Mouse (Mus musculus) gastrocnemius, postnatal 36 days (tissue): ENCODE data around the gene Mettl16. TPM values are rescaled to one million over a fixed set of nuclear protein-coding genes. Genes with fewer than 3 reads are reported as not detected.

ENCODE experiments used
- DNase-seq, 2 experiments: peaks; one replicate each; pipeline ENCODE4 v3.0.0; 2022
- intact Hi-C: fragments of 180-260 bp; cut with DNase I; formaldehyde crosslinking; loops from one replicate; pipeline ENCODE4 v1.15.1; 2025
- total RNA-seq, 2 experiments: library from RNA; stranded (reverse); gene quantifications; 2 replicates each; pipeline ENCODE4 v1.2.3; 2021

The Mettl16 gene
- total RNA-seq, 2 experiments from 2014 or later, result 8.5 to 10.3 TPM

DNA sequence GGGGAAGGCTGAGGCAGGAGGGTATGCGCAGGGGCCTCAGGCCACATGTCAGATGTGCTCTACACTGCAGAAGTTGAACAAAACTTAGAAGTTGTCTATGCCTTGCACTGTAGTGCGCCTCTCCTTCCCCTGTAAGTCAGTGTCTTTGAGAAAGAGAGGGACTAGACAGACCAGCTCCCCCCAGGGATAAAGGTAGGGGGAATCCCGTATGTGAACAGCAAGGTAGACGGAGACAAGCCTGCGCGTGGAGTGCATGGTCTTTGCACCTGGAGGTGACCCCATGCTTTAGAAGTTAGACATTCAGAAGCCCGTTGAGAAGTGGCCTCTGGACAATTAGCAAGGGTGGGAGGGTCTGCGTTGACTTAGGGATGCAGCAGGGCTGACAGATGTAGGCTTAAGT is 70.1 kb downstream of the Mettl16 start:
- intact Hi-C loops, result no loop called here

DNA sequence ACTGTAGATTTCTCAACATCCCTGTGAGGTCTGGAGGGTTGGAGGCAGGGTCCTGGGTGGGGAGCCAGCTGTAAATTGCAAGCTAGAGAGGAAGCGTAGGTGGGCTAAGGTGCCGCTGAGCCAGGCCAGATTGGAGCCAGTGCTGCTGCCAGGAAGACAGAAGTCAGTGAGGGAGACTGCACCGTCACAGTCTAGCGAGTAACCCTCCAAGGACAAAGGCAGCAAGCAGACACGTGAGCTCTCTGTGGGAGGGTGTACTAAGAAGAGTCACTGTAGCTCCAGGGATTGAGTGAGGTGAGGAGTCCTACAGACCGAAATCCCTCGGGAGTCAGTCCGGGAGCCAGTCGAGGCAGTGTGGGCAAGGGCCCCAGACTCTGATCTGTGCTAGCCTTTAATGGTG is 70.7 kb downstream of the Mettl16 start:
- peak in 1 of 2 experiments; percentile 12 for DNase-seq
- intact Hi-C loops, result no loop called here

More for the DNA sequence above, 70.1 kb downstream of the Mettl16 start:
- peak in 1 of 2 experiments; percentile 10 for DNase-seq

DNA sequence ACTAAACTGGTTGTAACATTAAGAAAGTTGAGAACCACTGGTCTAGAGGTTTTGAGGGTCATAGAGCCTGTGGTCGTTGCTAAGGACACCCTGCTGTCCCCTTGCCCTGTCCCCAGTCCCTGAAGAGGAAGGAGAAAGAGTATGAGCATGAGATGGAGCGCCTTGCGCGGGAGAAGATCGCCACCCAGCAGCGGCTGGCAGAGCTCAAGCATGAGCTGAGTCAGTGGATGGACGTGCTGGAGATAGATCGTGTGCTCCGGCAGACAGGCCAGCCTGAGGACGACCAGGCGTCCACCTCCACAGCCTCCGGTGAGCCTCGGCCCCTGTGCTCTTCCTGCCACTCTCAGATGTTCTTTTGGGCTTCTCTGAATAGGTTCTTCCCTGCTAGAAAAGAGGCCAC is 71.4 kb downstream of the Mettl16 start:
- DNase-seq, result peak in 1 of 2 experiments; percentile 11
- intact Hi-C loops, result no loop called here

DNA sequence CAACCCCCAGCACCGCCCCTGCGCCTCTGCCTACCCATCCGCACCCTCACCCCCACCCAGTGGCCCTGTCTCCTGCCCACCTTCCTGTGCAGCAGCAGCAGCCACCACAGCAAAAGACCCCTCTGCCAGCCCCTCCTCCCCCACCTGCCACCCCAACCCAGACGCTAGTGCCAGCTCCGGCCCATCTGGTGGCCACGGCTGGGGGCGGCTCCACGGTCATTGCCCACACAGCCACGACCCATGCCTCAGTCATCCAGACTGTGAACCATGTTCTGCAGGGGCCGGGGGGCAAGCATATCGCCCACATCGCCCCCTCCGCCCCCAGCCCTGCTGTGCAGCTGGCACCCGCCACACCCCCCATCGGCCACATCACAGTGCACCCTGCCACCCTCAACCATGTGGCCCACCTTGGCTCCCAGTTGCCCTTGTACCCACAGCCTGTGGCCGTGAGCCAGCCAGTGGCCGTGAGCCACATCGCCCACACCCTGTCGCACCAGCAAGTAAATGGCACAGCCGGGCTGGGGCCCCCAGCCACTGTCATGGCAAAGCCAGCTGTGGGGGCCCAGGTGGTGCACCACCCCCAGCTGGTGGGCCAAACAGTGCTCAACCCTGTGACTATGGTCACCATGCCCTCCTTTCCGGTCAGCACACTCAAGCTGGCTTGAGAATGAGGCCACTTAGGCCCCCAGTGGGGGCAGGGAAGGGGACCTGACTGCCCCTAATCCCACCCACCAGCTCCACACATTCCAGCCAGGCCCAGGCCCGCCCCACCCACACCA is 72.2 kb downstream of the Mettl16 start:
- no peak for DNase-seq
- intact Hi-C loops, result no loop called here

DNA sequence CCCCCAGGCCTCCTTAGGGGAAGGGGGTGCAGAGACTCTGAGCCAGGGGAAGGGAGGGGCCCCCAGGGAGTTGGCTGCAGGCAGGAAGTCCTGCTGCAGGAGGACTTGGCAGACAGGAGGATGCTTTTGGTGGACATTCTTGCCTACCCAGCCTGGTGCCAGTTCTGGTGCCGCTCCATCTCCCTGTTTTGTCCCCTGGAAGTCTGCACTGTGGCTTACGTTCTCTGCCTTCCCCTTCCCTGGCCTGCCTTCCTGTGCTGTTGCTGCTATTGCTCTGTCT is 72.7 kb downstream of the Mettl16 start:
- intact Hi-C loops, result no loop called here
- peak in 1 of 2 experiments; percentile 16 for DNase-seq

DNA sequence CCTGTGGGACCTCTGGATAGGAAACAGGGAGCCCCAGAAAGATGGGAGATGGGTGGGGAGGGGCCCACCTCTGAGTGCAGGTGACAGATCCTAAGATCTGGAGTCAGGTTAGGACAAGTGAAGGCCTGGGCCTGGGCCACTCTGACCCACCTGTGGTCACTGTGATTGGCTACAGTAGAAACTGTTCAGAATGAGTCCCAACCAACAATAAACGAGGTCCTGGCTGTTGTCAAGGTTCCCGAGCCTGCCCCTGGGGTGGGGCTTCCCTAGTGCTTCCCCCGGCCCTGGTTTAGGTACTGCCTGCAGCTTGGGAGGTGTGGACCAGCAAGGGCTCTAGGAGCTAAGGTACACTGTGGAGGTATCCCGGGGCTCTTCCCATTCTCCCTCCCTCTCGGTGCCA is 73.1 kb downstream of the Mettl16 start:
- DNase-seq, result no peak
- intact Hi-C loops, result no loop called here

DNA sequence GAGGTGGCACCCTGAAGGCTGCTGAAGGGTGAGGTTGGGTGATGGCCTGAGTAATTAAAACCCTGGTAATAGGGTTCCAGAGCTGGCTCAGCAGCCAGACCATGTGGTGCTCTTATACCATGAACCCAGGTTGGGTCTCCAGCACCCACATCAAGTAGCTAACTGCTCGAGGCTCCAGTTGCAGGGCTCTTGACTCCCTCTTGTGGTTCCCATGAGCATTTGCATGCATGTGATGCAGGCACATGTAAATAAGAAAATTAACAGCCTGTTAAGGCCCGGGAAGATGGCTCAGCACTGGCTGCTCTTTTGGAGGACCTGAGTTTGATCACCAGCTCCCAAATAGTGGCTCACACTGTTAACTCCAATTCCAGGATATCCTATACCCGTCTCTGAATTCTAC is 75.2 kb downstream of the Mettl16 start:
- no peak for DNase-seq
- intact Hi-C loops, result loop anchor here (2.0 kb wide), 1 partner anchor 23 kb away; no protein-coding TSS in a partner anchor

DNA sequence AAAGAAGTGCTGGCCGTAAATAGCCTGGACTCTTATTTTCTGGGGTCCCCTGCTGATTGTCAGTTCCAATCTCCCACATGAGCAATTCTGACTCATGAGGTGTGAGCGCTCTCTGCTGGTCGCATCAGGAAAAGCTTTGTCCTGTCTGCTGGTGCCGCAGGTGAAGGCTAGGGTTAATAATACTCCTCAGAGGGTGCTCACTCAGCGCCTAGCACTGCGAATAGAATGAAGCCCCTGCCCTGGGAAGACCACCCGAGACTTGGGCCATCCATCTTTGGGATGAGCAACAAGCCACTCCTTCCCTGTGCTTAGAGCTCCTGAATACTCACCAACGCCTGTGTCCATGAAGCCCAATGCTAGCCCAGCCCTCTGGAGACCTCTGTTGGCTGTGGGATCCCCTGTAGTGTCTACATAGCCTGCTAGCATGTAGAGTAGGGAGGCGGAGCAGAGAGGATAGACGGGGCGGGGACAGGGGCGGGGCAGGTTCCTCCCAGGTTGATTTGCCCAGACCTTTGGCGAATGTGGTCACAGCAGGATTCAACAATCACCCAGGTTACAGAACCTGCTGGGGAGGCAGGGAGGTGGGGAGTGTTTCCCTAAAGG is 77.4 kb downstream of the Mettl16 start:
- peak in 1 of 2 experiments; percentile 72 for DNase-seq

DNA sequence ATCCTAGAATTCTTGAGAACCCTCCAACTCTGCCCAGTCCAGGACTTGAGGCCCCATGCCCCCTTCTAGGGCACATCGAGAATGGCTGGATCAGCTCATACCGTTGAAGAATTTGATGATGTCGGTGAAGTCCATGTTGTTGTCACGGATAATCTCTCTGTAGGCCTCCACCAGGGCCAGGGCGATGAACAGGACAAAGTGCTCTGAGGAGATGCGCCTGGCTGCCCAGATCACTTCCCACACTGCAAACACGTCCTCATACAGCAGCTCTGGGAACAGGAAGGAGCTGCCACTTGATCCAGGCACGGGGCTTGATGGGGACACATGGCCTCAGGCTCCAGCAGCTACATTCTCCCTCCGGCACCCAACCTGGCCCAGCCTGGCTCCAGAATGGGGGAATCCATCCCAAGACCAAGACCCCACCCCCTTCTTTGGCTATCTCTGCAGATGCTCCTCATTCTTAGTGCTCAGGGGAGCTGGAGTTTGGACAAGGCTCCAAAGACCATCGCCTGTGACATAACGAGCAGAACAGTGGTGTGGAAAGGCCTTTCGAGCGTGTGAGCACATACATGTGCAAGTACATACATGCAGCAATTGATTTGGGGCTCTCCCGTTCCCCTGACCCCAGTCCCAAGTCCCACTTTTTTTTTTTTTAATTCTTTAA is 80.5 kb downstream of the Mettl16 start:
- intact Hi-C loops, result loop anchor here (5.0 kb wide), 1 partner anchor 214 kb away; no protein-coding TSS in a partner anchor

More for the DNA sequence above, 77.4 kb downstream of the Mettl16 start:
- intact Hi-C loops, result loop anchor here (2.0 kb wide), 1 partner anchor 25 kb away; no protein-coding TSS in a partner anchor

DNA sequence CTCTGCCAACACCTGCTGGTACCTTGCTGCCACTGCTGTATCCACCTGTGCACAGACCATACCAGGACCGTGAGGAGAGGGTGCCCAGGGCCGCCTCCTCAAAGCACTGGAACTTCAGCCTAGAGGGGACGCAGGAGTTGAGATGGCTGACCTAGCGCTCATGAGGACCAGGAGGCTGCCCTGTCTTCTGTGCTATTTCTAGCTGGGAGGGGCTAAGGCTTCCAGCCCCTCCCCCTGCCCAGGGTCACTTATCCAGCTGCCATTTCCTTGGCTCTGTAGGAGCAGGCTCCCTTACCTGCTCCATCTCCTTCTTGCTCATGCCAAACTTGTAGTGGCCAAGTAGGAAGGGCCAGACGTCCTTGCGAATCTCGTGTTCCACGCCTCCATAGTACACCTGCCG is 87.1 kb downstream of the Mettl16 start:
- intact Hi-C loops, result no loop called here

More for the DNA sequence above, 80.5 kb downstream of the Mettl16 start:
- DNase-seq, result no peak

DNA sequence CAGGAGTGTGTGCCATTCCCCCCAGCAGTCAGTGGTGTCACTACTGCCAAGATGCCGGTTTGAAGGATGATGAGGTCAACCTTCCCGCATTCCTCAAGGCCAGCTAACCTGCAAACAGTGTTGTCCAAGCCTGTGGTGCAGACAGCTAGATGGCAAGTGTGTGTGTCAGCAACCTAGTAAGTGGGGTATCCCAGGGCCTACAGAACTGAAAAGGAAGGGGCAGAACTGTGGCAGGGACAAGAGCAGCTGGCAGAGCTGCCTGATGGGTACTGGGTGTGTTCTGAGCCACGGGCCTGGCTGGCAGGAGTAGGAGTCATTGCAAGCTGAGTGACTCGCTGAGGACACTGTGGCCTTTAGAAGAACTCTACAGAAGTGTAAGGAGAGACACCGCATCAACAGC is 91.5 kb downstream of the Mettl16 start:
- intact Hi-C loops, result no loop called here
- no peak for DNase-seq

More for the DNA sequence above, 87.1 kb downstream of the Mettl16 start:
- no peak for DNase-seq

DNA sequence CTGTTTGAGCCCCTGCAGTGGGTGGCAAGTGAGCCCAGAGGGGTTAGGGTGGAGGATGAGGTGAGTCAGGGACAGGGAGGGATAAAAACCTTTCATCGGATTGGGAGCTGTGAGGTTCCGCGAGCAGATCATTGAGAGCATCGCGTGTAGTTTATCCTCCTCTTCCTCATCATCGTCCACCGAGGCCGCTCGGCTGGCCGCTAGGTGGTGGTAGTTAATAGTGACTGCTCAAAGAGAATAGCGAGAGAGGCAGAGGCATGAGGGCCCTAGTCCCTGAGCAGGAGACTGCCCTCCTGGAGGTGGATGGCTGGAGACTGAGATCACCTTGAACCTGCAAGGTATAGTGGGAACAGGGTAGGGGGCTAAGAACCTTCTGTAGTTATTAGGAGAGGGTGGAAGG is 92.8 kb downstream of the Mettl16 start:
- intact Hi-C loops, result no loop called here
- peak in 1 of 2 experiments; percentile 16 for DNase-seq

DNA sequence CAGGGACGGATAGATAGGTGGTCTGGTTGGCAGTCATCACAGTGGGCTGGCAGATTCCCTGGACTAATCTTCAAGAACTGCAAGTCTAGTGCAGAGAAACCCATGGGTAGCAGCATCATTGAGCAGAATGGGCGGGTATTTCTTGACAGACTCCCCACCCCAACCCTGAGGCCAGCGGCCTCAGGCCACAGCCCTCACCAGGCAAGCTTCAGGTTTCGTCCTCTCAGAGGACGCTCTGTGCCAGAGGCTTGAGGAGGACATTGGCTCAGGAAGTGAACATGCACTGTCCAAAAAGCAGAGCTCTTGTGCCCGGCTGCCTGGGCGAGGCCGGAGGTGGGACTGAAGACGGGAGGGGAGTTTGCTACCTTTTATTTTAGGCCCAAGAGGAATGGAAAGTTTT is 93.8 kb downstream of the Mettl16 start:
- DNase-seq, result no peak
- intact Hi-C loops, result no loop called here

DNA sequence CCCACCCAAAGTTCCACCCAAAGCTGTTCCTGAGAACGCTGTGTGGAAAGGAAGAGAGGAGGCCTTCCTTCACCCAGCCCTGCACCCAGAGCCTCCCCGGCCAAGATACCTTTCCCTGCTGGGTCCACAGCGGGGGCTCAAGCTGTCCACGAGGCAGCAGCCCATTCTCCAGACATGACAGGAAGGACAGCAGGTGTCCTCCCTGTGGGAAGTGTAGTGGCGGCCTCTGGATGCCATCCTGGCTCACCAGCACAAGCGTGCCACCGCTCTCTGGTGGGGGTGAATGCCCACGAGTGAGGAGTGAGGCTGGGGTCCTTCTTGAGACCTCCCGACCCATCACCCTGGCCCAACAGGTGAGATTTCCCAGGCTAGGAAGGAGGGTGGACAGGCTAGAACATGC is 94.6 kb downstream of the Mettl16 start:
- intact Hi-C loops, result no loop called here
- DNase-seq, result no peak

DNA sequence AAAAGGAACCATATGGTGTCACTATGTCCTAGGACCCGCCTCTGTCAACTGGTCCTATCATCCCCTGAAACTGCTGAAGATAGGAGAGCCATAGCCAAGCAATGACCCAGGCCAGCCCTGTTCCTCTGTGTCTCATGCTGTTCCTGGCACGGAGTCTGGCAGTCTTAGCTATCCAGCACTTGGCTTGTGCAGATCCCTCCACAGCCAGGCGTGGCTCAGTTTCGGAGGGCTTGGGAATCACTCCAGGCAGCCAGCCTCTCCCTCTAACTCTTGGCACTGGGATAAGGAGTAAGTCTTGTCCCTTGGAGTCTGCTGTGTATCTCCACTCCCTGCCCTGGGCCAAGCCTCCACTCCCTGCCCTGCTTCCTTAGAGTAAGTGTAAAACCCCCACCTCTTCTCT is 96.0 kb downstream of the Mettl16 start:
- peak; percentile 84 to 90 for DNase-seq
- intact Hi-C loops, result no loop called here

DNA sequence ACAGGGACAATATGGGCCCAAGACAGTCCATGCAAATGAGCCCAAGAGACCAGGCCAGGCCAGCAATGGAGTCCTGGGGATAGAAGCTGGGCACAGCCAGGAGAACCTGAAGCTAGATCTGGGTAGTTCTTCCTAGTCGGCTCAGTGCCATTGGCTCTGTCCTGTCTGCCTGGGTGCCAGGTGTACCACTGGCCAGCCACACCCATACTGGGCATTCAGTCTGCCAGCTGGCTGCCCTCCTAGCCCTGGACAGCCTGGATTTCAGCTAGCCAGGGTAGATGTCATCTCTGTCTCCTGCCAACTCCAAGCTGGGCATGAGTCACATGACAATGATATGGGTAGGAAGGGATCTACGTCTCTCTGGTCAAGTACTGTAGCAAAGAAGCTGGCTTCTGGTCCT is 96.6 kb downstream of the Mettl16 start:
- intact Hi-C loops, result no loop called here

DNA sequence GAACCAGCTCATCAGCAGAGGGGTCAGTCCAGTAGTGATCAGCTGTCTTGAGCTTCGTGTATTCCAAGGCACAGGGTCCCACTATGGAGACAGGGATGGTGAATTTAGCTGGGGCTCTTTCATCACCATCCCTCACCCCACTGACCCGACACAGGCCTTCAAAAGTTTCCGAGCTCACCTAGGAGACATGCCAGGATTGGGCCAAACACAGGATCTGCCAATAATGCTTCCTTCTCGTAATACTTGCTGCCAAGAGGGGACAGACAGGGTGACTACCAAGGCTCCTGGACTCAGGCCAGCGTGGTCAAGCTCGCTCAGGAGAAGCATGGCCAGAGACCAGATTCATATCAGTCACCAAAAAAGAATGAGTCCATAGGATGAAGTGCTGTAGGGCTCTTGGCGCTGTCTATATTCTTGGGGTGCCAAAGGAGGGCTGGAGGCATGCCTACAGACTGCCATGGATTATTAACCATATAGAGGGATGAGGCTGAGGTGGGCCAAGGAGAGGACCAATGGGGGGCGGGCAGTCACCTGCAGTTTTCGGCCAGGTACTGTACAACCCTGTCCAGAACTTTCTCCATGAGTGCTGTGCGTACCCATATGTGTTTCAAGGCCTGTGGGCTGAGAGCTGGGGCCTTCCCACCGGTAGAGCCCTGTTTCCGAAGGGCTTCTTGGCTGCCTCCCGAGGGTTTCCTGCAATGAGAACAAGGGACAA is 97.6 kb downstream of the Mettl16 start:
- DNase-seq, result peak in 1 of 2 experiments; percentile 20
- intact Hi-C loops, result no loop called here

More for the DNA sequence above, 96.6 kb downstream of the Mettl16 start:
- peak; percentile 79 to 87 for DNase-seq

DNA sequence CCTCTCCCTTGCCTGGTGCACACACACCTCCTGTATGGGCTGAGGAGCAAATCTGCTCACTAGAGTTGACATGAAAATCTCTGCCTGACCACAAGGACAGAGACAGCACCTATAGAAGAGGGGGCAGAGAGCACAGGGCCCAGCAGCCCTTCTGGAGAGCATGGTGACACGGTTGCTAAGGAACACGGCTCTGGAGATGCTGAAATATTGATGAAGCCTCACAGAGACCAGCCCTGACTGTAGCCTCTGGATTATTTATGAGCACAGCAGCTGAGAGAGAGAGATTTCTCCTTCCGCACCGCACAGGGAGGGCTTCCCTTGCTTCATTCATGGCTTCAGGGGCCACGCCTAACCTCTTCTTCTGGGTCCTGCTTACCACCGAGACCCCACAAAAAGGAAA is 99.0 kb downstream of the Mettl16 start:
- intact Hi-C loops, result no loop called here
- no peak for DNase-seq

DNA sequence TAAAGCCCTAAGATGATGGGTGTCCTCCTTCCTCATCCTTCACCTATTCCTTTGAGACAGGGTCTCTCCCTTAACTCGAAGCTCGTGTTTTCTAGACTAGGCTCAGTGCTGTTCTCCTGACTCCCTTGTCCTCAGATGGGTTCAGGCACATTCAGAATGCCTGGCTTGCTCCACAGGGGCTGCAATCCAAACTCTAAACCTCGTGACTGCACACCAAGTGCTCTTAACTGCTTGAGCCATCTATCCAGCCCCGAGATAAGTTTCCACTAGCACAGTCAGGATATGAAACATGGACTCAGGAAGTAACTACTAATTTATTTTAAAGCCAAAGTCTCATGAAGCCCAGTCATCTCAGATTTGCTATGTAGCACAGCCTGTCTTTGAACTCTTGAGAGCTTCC is 99.9 kb downstream of the Mettl16 start:
- DNase-seq, result peak; percentile 32 to 52
- intact Hi-C loops, result no loop called here

DNA sequence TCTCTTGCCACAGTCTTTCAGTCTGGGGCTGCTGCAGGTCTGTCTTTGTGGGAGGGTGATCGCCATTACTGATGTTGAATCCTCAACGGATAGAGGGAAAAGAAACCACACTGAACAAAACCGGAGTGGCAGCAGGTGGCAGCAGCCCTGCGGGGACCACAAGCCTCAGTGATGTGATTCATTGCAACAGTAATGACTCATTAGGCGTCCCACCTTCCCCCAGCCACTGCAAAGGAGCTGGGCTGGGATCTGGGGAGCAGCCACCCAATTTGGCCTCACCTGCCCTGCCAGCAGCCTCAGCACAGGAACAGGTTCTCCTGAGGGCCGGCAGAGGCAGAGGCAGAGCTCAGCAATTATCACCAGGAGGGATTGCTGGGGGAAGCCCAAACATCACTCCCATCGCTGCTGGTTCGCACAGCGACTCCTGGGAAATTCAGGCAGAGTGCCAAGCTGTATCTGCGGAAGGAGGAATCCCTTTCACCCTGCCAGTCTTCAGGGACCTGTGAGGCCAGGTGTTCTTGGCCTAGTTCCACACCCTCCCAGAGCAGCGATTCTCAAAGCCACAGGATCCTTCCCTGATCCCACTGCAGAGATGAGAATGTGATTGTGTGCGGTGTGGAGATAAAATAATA is 100.5 kb downstream of the Mettl16 start:
- DNase-seq, result peak in 1 of 2 experiments; percentile 24
- intact Hi-C loops, result no loop called here
